Mouse (Mus musculus) G1E (cell line): ENCODE data around the gene Kcnk6.

Experiments used
- CTCF ChIP-seq: IDR thresholded peaks from 2 replicates; pipeline ENCODE4 v1.5.1; 2012; ENCODE audit warnings: low read depth, low read length, inconsistent platforms, mixed read lengths
- GATA1 ChIP-seq: IDR thresholded peaks from 2 replicates; pipeline ENCODE4 v1.6.1; 2012; ENCODE audit warnings: borderline replicate concordance, low read length, inconsistent platforms, mixed read lengths
- POLR2AphosphoS5 ChIP-seq: IDR thresholded peaks from 2 replicates; pipeline ENCODE4 v1.6.1; 2012; ENCODE audit warnings: low read depth, low read length, inconsistent platforms; ENCODE audit not compliant: insufficient replicate concordance
- TAL1 ChIP-seq: conservative IDR thresholded peaks from 2 replicates; pipeline ENCODE4 v1.6.1; 2012; ENCODE audit warnings: low read depth, low read length, inconsistent platforms, mixed read lengths

DNA sequence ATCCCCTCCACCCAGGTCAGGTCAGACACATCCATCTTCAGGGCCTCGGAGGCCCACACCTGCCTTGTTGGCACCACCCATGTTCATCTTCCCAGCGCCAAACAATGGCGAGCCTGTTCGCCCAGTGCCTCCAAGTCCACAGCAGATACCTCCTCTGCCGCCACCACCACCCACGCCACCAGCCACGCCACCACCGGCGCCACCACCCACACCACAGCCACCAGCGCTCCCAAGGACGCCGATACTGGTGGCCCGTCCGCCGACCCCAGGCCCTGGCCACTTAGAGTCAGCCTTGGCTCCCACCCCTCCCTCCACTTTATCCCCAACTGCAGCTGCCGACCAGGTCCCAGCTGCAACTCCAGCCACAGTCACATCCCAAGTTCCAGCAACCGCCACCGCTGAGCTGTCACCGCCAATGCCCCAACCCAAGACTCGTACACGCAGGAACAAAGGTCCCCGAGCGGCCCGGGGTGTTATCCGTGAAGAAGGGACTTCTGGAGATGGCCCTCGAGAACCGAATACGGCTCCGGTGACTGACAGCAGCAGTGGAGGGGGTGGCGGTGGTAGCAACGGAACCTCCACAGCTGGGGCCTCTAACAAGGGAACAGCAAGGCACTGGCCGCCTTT is 59.8 kb downstream of the Kcnk6 start:
- no peak for TF ChIP-seq POLR2AphosphoS5
- no peak for TF ChIP-seq TAL1
- no peak for TF ChIP-seq CTCF
- no peak for TF ChIP-seq GATA1
